Mouse (Mus musculus) frontal cortex, postnatal 14 days (tissue): ENCODE results near the gene Calhm1.

Source experiments
- DNase-seq, 2 experiments: peaks; one replicate each; pipeline ENCODE4 v3.0.0; 2022; ENCODE audit warnings: low spot score in 2 of 2

Calhm1 gene

DNA sequence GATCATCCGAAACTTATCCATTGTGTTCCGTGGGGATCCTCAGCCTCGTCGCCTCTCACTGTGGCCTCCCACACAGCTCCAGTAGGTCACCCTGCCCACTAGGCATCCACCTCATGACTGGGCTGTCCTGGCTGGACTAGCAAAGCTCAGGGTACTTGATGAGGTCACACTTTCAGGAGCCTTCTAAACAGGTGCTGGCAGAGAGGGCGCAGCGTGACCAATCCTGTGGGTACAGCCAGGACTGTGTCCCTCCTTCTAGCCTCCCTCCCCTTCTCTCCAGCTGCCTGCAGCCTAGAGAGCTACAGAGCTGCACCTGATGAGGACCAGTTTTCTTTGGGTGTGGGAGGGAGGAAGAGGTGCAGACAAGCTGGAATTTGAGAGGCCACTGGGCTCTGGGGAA is at the start of gene Calhm1:
Gene Calhm1, minus strand, starts transcription at position 101 of the 400 bp plus-strand sequence.
- DNase-seq: no peak

- DNase-seq: no peak
Measured at GRCm38 (mm10) chr19:47192158-47192557, 48.1 kb upstream of the Calhm1 start.

GRCm38 (mm10) chr19:47188515-47189128 is 44.6 kb upstream of the Calhm1 start:
- DNase-seq: no peak

GRCm38 (mm10) chr19:47186514-47187275 is 42.6 kb upstream of the Calhm1 start:
- no peak for DNase-seq

GRCm38 (mm10) chr19:47184736-47185135 is 40.7 kb upstream of the Calhm1 start:
- no peak for DNase-seq

DNA sequence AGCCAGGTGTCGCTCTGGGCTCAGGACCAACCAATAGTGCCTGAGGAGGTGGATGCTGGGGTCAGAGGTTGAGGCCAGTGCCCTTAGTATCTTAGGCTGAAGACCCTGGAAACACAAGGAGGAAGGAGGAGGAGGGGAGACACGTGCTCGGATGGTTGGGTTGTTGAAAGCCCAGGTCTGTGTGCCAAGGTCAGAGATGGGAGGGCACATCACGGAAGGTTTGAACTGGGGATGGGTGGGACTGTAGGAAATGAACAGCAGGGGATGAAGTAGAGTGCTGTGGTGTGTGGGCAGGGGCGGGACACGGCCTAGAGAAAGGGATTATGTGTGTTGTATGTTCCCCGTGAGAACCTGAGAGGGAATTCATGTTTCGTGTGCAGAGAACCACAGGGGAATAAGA is 40.2 kb upstream of the Calhm1 start:
- DNase-seq: no peak

- no peak for DNase-seq
Measured at GRCm38 (mm10) chr19:47180011-47180410, 36.0 kb upstream of the Calhm1 start.

DNA sequence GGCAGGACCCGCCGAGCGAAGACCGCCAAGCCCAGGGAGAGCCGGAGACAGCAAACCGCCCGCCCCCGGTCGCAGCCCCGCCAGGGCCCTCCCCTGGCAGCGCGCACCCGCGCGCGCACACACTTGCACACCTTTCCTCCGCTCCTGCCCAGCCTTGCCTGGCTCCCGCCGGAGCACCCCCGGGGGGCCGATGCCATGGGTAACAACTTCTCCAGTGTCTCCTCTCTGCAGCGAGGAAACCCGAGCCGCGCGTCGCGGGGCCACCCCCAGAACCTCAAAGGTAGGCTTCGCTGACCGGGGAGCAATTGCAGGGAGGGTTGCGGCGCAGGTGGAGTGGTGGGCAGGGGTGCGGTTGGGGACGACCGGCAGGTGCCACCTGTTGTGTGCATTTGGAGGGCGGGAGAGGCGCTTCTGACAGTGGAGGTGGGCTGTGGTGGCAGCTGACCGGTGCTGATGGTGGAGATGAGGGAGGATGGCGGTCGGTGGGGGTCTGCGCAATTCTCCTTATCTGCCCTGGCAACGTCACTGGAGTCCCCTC is 35.3 kb upstream of the Calhm1 start:
- peak in 1 of 2 experiments; percentile 32 for DNase-seq

DNA sequence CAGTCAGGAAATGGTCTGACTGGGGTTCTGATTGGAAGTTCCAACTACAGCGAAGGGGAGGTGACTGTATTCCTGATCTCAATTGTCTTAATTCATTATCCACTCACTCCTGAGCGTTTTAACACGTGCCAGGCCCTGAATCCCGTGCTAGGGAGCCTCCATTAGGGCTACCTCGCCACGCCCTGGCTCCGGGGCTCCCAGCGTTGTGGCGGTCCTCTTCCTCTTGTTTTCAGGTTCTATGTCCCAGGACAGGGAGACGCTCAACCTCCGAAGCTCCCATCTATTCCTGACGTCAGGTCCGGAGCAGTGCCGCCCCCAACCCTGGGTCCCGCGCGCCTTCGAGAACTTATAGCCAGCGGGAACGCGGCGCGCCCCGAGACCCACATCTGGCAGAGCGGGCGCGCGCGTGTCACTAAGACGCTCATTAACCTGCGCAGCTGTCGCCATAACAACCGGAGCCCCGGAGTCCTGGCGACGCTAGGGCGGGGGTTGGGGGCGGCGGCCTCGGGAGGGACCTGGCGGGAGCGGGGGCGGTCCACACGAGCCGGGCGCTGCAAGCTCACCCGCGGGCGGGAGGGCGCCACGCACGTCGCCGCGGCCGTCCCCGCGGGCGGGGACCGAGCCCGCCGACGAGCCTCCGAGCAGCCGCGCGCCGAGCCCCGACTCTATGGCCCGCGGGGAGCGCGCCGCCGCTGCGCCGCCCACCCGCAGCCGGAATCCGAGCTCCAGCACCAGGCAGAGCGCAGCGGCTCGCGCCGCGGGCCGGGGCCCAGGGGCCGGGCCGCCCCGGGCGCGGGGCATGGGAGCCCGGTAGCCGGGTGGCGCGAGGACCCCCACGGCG is 34.6 kb upstream of the Calhm1 start, which contains the start of gene Neurl1a:
Gene Neurl1a, plus strand, starts transcription at position 390 of the 841 bp plus-strand sequence.
- DNase-seq: peak; percentile 55 to 58

- peak in 1 of 2 experiments; percentile 38 for DNase-seq
Measured at GRCm38 (mm10) chr19:47178001-47178400, 33.9 kb upstream of the Calhm1 start.

GRCm38 (mm10) chr19:47176916-47177505 is 33.0 kb upstream of the Calhm1 start:
- no peak for DNase-seq

DNA sequence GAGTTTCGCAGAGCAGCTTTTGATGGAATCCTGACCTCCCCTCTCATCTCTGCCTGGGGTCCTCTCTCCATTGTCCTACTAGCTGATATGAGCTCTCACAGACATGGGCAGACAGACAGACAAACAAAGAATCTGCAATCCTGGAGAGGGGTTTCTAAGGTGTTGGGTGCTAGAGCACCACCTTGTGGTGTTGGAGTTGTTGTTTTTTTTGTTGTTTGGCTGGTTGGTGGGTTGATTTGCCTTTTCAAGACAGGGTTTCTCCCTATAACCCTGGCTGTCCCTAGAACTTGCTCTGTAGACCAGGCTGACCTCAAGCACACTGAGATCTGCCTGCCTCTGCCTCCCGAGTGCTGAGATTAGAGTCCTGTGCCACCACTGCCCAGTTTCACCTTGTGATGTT is 31.4 kb upstream of the Calhm1 start:
- no peak for DNase-seq

- DNase-seq: no peak
Measured at GRCm38 (mm10) chr19:47174515-47174914, 30.5 kb upstream of the Calhm1 start.

DNA sequence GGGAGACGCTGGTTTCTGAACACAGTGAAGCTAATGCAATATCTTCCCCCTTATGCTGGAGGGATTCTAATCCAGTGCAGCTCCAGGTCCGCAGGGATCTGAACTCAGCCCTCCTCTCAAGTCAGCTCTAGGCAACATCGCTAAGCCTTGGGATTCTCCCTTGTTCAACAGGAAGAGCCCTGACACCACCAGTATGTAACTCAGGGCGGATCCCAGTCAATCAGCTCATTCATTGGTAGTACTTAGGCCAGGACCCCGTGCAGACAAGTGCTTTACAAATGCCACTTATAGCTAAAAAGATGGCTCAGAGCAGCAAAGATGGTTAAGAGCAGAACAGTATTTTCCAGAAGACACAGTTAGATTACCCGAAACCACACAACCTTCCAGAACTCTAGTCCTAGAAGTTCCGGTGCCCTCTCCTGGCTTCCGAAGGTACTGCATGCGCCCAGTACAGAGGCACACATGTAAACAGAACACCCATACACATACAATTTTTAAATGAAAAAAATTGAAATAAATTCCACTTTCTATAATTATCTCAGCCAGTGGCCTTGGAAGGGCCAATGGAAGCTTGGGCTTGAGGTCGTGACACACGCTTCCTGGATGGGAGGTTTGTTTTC is 24.8 kb upstream of the Calhm1 start:
- peak; percentile 62 to 88 for DNase-seq

DNA sequence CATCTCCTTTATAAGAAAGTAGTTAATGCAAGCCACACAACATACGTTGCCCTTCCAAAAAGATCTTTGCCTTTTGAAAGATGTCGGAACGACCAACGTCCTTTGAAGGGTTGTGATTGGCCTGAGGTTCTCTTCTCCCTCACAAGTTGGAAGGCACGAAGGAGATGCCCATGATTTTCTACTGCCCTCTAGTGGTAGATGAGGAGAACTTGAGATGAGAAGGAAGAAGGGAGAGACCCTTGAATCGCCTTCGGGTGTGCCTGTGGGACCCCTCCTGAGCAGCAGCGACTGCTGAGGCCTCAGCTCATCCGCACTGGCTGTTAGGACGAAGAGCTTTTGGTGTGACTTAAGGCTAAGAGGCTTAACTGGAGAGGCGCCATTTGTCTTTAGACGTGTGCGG is 24.2 kb upstream of the Calhm1 start:
- DNase-seq: no peak

GRCm38 (mm10) chr19:47167617-47168214 is 23.7 kb upstream of the Calhm1 start:
- DNase-seq: no peak

- no peak for DNase-seq
Measured at GRCm38 (mm10) chr19:47166758-47167157, 22.7 kb upstream of the Calhm1 start.

DNA sequence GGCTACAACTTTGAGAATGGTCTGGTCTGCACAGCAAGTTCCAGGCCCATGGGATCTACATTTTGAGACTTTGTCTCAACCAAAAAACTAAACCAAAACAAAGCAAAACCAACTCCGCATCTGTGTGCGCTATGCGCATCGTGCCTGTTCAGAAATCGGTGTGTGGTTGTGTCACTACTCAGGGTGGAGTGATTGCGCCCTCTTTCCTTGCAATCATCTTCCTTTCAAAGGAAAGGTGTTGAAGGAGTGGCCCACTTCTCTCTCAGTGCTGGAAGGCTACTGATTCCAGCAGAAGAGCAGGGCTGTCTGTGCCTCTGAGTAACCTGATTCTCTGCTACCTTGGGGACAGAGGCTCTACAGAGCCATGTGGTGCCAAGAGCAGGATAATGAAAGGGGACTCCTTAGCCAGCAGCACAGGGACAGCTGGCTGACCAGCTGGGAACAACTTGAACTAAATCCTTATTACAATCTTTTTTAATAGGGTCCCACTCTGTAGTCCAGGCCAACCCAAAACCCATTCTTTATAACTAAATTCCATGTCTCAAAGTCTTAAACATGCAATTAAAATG is 19.2 kb upstream of the Calhm1 start:
- DNase-seq: no peak

DNA sequence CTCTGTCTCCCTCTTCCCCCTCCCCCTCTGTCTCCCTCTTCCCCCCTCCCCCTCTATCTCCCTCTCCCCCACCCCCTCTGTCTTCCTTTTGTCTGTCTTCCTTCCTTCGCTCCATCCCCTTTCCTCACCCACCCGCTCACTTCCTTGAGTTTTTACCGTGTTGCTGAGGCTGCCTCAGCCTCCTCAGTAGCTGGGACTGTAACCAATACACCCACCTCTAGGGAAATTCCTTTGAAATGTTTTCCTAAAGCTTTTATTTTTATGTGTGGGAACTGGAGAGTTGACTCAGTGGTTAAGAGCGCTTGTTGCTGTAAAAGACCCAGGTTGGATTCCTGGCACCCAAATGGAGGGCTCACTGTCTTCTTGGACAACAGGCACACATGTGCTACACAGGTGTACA is 17.6 kb upstream of the Calhm1 start:
- no peak for DNase-seq

DNA sequence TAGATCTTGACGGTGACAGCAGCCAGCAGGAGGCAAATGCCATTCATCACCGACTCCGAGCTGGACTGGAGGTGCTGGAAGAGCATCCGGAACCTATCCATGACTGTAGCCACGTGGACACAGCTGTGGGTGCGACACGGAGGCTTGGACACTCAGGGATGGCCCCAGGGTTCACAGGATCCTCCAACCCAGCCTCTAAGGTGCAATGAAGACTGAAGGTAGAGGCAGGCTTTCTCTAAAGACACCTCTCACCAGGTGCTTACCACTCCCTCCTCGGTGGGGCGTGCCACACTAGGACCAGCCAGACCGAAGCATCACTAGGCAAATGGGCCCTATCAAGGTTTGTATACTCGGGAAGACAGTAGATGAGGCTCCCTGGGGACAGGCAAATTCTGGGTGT is 13.6 kb upstream of the Calhm1 start, which contains the start of gene Calhm3:
Gene Calhm3, minus strand, starts transcription at position 101 of the 400 bp plus-strand sequence.
- no peak for DNase-seq
